Mouse (Mus musculus): ENCODE measurements around the gene Sco1.

GRCm38 (mm10) chr11:67019711-67020475, 32.6 kb upstream of the Sco1 start:
- no peak for TF ChIP-seq ZC3H11A (IDR thresholded peaks at IDR 0.05; ENCODE audit: low read depth, low read length)
- TF ChIP-seq CTCF (conservative IDR thresholded peaks at IDR 0.05 in 1 of 2, IDR thresholded peaks at IDR 0.05 in 1 of 2; ENCODE audit: low read depth in 2 of 2, low read length in 2 of 2): no peak
